ENCODE assay signal across 11 mouse cellular contexts in genomic region chr7:45712022-45712757, GRCm38 (mm10). TPM values are rescaled to one million over a fixed set of nuclear protein-coding genes. Genes with fewer than 3 reads are reported as not detected.
A peak's percentile ranks its signal among the peaks of the same experiment; 100 is the strongest.
DNase-seq lines count a peak whose midpoint lies in the region; ATAC-seq and TF ChIP-seq lines count a peak whose summit lies in the region.
"Had no signal": no experiment of that assay in that cellular context is flagged by ENCODE, and none has a peak within 500 bp of the region (broad histone marks: within the 10 kb centered on the region; RNA-seq: fewer than 3 reads in every experiment).

No protein-coding gene starts in this region.

- peaks cover 26% of the 10 kb centered on the region for H3K36me3 ChIP-seq in heart, adult 2 months (ENCODE audit: control insufficient read depth, insufficient read depth, low read length)
- H3K36me3 ChIP-seq in heart, embryonic 10.5 days = peaks cover 42% of the 10 kb centered on the region
- H3K36me3 ChIP-seq in embryonic facial prominence, embryonic 11.5 days (replicated peaks; ENCODE audit: control insufficient read depth, insufficient read depth, low read depth, low read length) = peaks cover 11% of the 10 kb centered on the region
- peaks cover 38% of the 10 kb centered on the region for H3K36me3 ChIP-seq in forebrain, embryonic 15.5 days

- H3K4me3 ChIP-seq in heart, adult 2 months = no peak overlapping the region
- H3K4me3 ChIP-seq in heart, embryonic 10.5 days = no peak overlapping the region
- no peak overlapping the region for H3K4me3 ChIP-seq in embryonic facial prominence, embryonic 11.5 days (ENCODE audit: low read depth, low read length)
- H3K4me3 ChIP-seq in forebrain, embryonic 15.5 days = no peak overlapping the region

- H3K27me3 ChIP-seq in heart, adult 2 months (ENCODE audit: control insufficient read depth, insufficient read depth, low read length) = no peaks in the 10 kb centered on the region
- no peaks in the 10 kb centered on the region for H3K27me3 ChIP-seq in heart, embryonic 10.5 days (ENCODE audit: insufficient read depth, poor library complexity, severe bottlenecking)
- H3K27me3 ChIP-seq in embryonic facial prominence, embryonic 11.5 days (ENCODE audit: control insufficient read depth, insufficient read depth, low read length) = no peaks in the 10 kb centered on the region
- no peaks in the 10 kb centered on the region for H3K27me3 ChIP-seq in forebrain, embryonic 15.5 days

- H3K9me3 ChIP-seq in heart, embryonic 10.5 days = no peaks in the 10 kb centered on the region
- H3K9me3 ChIP-seq in embryonic facial prominence, embryonic 11.5 days (replicated peaks; ENCODE audit: control insufficient read depth, low read length) = no peaks in the 10 kb centered on the region
- no peaks in the 10 kb centered on the region for H3K9me3 ChIP-seq in forebrain, embryonic 15.5 days

- 0 out of 2 replicates have a peak, but pooled peaks have one; percentile 6 for TF ChIP-seq EP300 in heart, adult 2 months (IDR thresholded peaks at IDR 0.05; ENCODE audit: insufficient read depth, low read depth, low read length)

- 0 out of 2 replicates have a peak overlapping the region, but pooled peaks have one; percentile 4 for H3K4me2 ChIP-seq in embryonic facial prominence, embryonic 11.5 days (ENCODE audit: low read depth, low read length)
- H3K4me2 ChIP-seq in forebrain, embryonic 15.5 days (replicated peaks) = no peak overlapping the region

- peak; percentile 31; the same call in 1 of the 2 replicates for TF ChIP-seq POLR2A in heart, adult 2 months (IDR thresholded peaks at IDR 0.05; ENCODE audit: insufficient read depth, low read depth, low read length)

- no peak for ATAC-seq in embryonic facial prominence, embryonic 11.5 days (replicated peaks; ENCODE audit: insufficient number of reproducible peaks, low FRiP score, low TSS enrichment, low read depth)
- no peak for ATAC-seq in forebrain, embryonic 15.5 days (replicated peaks)
- ATAC-seq: CD4-positive, CD25-positive, alpha-beta regulatory T cell, adult 4 months; forebrain, embryonic 14.5 days had no signal

- H3K4me1 ChIP-seq in heart, adult 2 months (ENCODE audit: control insufficient read depth, insufficient read depth, low read length) = peaks cover 23% of the 10 kb centered on the region
- H3K4me1 ChIP-seq in heart, embryonic 10.5 days = peaks cover 57% of the 10 kb centered on the region
- H3K4me1 ChIP-seq in embryonic facial prominence, embryonic 11.5 days (ENCODE audit: control insufficient read depth, insufficient read depth, low read length) = peaks cover 19% of the 10 kb centered on the region
- peaks cover 58% of the 10 kb centered on the region for H3K4me1 ChIP-seq in forebrain, embryonic 15.5 days

- TF ChIP-seq CTCF in heart, adult 2 months (IDR thresholded peaks at IDR 0.05) = no peak

- 83% methylated on average over 21 of the region's 21 CpGs for WGBS in heart, adult 2 months
- 91% methylated on average over 21 of the region's 21 CpGs for WGBS in heart, embryonic 10.5 days
- 88% methylated on average over 21 of the region's 21 CpGs for WGBS in embryonic facial prominence, embryonic 11.5 days
- 89% methylated on average over 21 of the region's 21 CpGs for WGBS in forebrain, embryonic 15.5 days

- no peak overlapping the region for H3K9ac ChIP-seq in heart, adult 2 months (ENCODE audit: low read depth, low read length)
- no peak overlapping the region for H3K9ac ChIP-seq in embryonic facial prominence, embryonic 11.5 days (replicated peaks; ENCODE audit: low read length)
- no peak overlapping the region for H3K9ac ChIP-seq in forebrain, embryonic 15.5 days (replicated peaks)

- no peak overlapping the region; the same call in 1 of the 2 replicates for H3K27ac ChIP-seq in heart, adult 2 months
- no peak overlapping the region for H3K27ac ChIP-seq in heart, embryonic 10.5 days
- no peak overlapping the region for H3K27ac ChIP-seq in embryonic facial prominence, embryonic 11.5 days (replicated peaks; ENCODE audit: low read depth, low read length)
- H3K27ac ChIP-seq in forebrain, embryonic 15.5 days (replicated peaks) = no peak overlapping the region

- intact Hi-C loops in heart, adult 2 months (cut with DNase I) = loop anchor here (10.0 kb wide), 1 partner anchor 967 kb away; the partner anchor contains the start of gene Vrk3

- peak; percentile 51 to 69 for DNase-seq in heart, adult 2 months
- no peak for DNase-seq in heart, embryonic 10.5 days (ENCODE audit: low spot score)
- DNase-seq in ZHBTc4 (ENCODE audit: low read depth, low spot score) = peak; percentile 55
- no peak for DNase-seq in embryonic facial prominence, embryonic 11.5 days (ENCODE audit: low spot score)
- DNase-seq in lung, postnatal 25 days (ENCODE audit: low spot score) = peak; percentile 89
- no peak for DNase-seq in right cerebral cortex, postnatal 4 days
- no peak for DNase-seq in neural tube, embryonic 10.5 days (ENCODE audit: extremely low spot score, low spot score)

- H3K79me2 ChIP-seq in heart, adult 2 months (replicated peaks; ENCODE audit: control insufficient read depth, insufficient read depth, low read length) = no peaks in the 10 kb centered on the region; the same call in 1 of the 2 replicates

RNA-seq across cellular contexts. Expression of gene Rpl18, which starts 3.1 kb away (rescaled TPM):
- total RNA-seq in heart, adult 2 months (2021) = 100 to 1,000 TPM; 496 to 617 TPM
- polyA plus RNA-seq in heart, adult 2 months (2012; rRNA removed) = 580 and 697 TPM in 2 replicates
- 860 and 1,046 TPM in 2 replicates for polyA plus RNA-seq in heart, embryonic 10.5 days (2016; fragmentation: Nextera tagmentation; extraction: Ambion mirVana)
- 1,026 and 1,114 TPM in 2 replicates for polyA plus RNA-seq in embryonic facial prominence, embryonic 11.5 days (2014; fragmentation: Nextera tagmentation; extraction: Ambion mirVana)
- polyA plus RNA-seq in forebrain, embryonic 15.5 days (2015; fragmentation: Nextera tagmentation; extraction: Ambion mirVana) = 633 and 683 TPM in 2 replicates

RNA-seq across cellular contexts. Expression of gene Sphk2, which starts 5.6 kb away (rescaled TPM):
- total RNA-seq in heart, adult 2 months (2021) = 10 to 100 TPM; 15.9 to 18.2 TPM
- 24.1 and 24.9 TPM in 2 replicates for polyA plus RNA-seq in heart, adult 2 months (2012; rRNA removed)
- 24.7 and 29.3 TPM in 2 replicates for polyA plus RNA-seq in heart, embryonic 10.5 days (2016; fragmentation: Nextera tagmentation; extraction: Ambion mirVana)
- polyA plus RNA-seq in embryonic facial prominence, embryonic 11.5 days (2014; fragmentation: Nextera tagmentation; extraction: Ambion mirVana) = 14.9 and 17.3 TPM in 2 replicates
- polyA plus RNA-seq in forebrain, embryonic 15.5 days (2015; fragmentation: Nextera tagmentation; extraction: Ambion mirVana) = 29.0 and 30.2 TPM in 2 replicates

RNA-seq across cellular contexts. Expression of gene Dbp, which starts 7.3 kb away (rescaled TPM):
- 100 to 1,000 TPM in 1 of 2 experiments, 1 to 10 TPM in 1; 6.4 to 134 TPM for total RNA-seq in heart, adult 2 months (2021)
- polyA plus RNA-seq in heart, adult 2 months (2012; rRNA removed) = 49.3 and 93.6 TPM in 2 replicates
- polyA plus RNA-seq in heart, embryonic 10.5 days (2016; fragmentation: Nextera tagmentation; extraction: Ambion mirVana) = 2.7 and 3.2 TPM in 2 replicates
- 4.9 and 5.6 TPM in 2 replicates for polyA plus RNA-seq in embryonic facial prominence, embryonic 11.5 days (2014; fragmentation: Nextera tagmentation; extraction: Ambion mirVana)
- polyA plus RNA-seq in forebrain, embryonic 15.5 days (2015; fragmentation: Nextera tagmentation; extraction: Ambion mirVana) = 3.6 and 4.1 TPM in 2 replicates

RNA-seq across cellular contexts. Expression of gene Fam83e, which starts 8.8 kb away (rescaled TPM):
- total RNA-seq in heart, adult 2 months (2021) = under 1 TPM; 0.13 to 0.34 TPM
- 0.64 and 1.1 TPM in 2 replicates for polyA plus RNA-seq in heart, adult 2 months (2012; rRNA removed)
- 0.76 and 1.2 TPM in 2 replicates for polyA plus RNA-seq in heart, embryonic 10.5 days (2016; fragmentation: Nextera tagmentation; extraction: Ambion mirVana)
- polyA plus RNA-seq in embryonic facial prominence, embryonic 11.5 days (2014; fragmentation: Nextera tagmentation; extraction: Ambion mirVana) = 0.21 and 0.35 TPM in 2 replicates
- 0.37 and 1.0 TPM in 2 replicates for polyA plus RNA-seq in forebrain, embryonic 15.5 days (2015; fragmentation: Nextera tagmentation; extraction: Ambion mirVana)
- total RNA-seq: left cerebral cortex, postnatal 36 days had no signal
- polyA plus RNA-seq: CD4-positive, CD25-positive, alpha-beta regulatory T cell, adult 4 months had no signal

RNA-seq across cellular contexts. Expression of gene Car11, which starts 12.5 kb away (rescaled TPM):
- total RNA-seq in heart, adult 2 months (2021) = 1 to 10 TPM; 5.2 to 6.8 TPM
- polyA plus RNA-seq in heart, adult 2 months (2012; rRNA removed) = 10.6 and 14.4 TPM in 2 replicates
- 3.1 and 5.1 TPM in 2 replicates for polyA plus RNA-seq in heart, embryonic 10.5 days (2016; fragmentation: Nextera tagmentation; extraction: Ambion mirVana)
- 6.9 and 8.7 TPM in 2 replicates for polyA plus RNA-seq in embryonic facial prominence, embryonic 11.5 days (2014; fragmentation: Nextera tagmentation; extraction: Ambion mirVana)
- 39.0 and 39.8 TPM in 2 replicates for polyA plus RNA-seq in forebrain, embryonic 15.5 days (2015; fragmentation: Nextera tagmentation; extraction: Ambion mirVana)

Comparison
In these comparisons a context has a peak if more than half of its experiments do, and no peak if none do; other contexts are left out.
1. DNase-seq: peak in heart, adult 2 months (2 of 2), ZHBTc4 (single experiment) and lung, postnatal 25 days (single experiment); none in heart, embryonic 10.5 days (single experiment), embryonic facial prominence, embryonic 11.5 days (single experiment), right cerebral cortex, postnatal 4 days (single experiment) and neural tube, embryonic 10.5 days (single experiment).